Mouse (Mus musculus): ENCODE results near the gene Inpp4b.

GRCm38 (mm10) chr8:81478674-81479073 lies 136.3 kb downstream of the Inpp4b start:
- TF ChIP-seq POLR2A (IDR thresholded peaks at IDR 0.05; ENCODE audit: insufficient read depth, low read depth, low read length) (no peak), CTCF (IDR thresholded peaks at IDR 0.05; ENCODE audit: insufficient read depth, low read depth, low read length) (no peak)

All from olfactory bulb, adult 2 months (tissue).